Mouse (Mus musculus) CD8-positive naive resting alpha-beta T cell, adult 57 days (primary cell): ENCODE data around the gene Prl3b1. TPM values are rescaled to one million over a fixed set of nuclear protein-coding genes. Genes with fewer than 3 reads are reported as not detected.

Experiments used
- total RNA-seq: library from RNA; stranded (reverse); gene quantifications from one replicate; pipeline ENCODE4 v1.2.4, GENCODE M21; 2023

Gene Prl3b1
- total RNA-seq, result not detected

GRCm38 (mm10) chr13:27241547-27241946, at the start of gene Prl3b1:
Prl3b1 (plus strand) TSS chr13:27241847.

GRCm38 (mm10) chr13:27196359-27196758, 45.3 kb upstream of the Prl3b1 start, which contains the start of gene Prl3c1:
Prl3c1 (plus strand) TSS chr13:27196659.

GRCm38 (mm10) chr13:27259136-27259535, 17.5 kb downstream of the Prl3b1 start, which contains the start of gene Prl3a1:
Prl3a1 (plus strand) TSS chr13:27259436.

Other genes with a start within 250 kb of the Prl3b1 start
- gene Prl, start 184.3 kb upstream of the Prl3b1 start, total RNA-seq, result not detected
- gene Prl3d1, start 147.7 kb upstream of the Prl3b1 start, total RNA-seq, result not detected
- gene Prl3d2, start 120.1 kb upstream of the Prl3b1 start, total RNA-seq, result not detected
- gene Prl3d3, start 85.1 kb upstream of the Prl3b1 start, total RNA-seq, result not detected
- not detected for gene Prl3c1, start 45.2 kb upstream of the Prl3b1 start, total RNA-seq
- not detected for gene Prl3a1, start 17.6 kb downstream of the Prl3b1 start, total RNA-seq
- gene Prl6a1, start 70.8 kb downstream of the Prl3b1 start, total RNA-seq, result not detected
- not detected for gene Prl8a2, start 103.8 kb downstream of the Prl3b1 start, total RNA-seq
- not detected for gene Prl2b1, start 149.0 kb downstream of the Prl3b1 start, total RNA-seq
- not detected for gene Prl8a6, start 196.8 kb downstream of the Prl3b1 start, total RNA-seq